Mouse (Mus musculus): ENCODE data around the gene Lyl1.

Gene Lyl1

GRCm38 (mm10) chr8:84742171-84743053 lies 41.2 kb downstream of the Lyl1 start:
- no peak for DNase-seq (ENCODE audit: low read depth, low spot score)

DNA sequence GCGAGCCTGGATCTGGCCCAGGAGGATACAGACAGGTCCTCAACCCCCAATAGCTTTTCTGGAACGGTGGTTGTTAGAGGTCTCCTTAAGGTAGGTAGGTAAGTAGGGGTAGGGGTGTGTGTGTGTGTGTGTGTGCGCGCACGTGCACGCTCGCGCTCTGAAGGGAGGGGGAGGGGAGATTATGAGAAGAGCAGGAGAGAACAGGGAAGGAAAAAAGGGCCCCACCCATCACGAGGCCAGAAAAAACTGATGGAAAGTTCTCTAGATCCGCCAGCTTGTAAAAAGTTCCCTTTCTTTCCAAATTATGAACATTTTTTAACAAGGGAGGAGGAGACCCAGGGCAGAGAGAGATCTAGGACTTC lies 41.8 kb downstream of the Lyl1 start:
- DNase-seq (ENCODE audit: low read depth, low spot score) = no peak

GRCm38 (mm10) chr8:84743517-84744420 lies 42.5 kb downstream of the Lyl1 start:
- DNase-seq (ENCODE audit: low read depth, low spot score) = no peak

DNA sequence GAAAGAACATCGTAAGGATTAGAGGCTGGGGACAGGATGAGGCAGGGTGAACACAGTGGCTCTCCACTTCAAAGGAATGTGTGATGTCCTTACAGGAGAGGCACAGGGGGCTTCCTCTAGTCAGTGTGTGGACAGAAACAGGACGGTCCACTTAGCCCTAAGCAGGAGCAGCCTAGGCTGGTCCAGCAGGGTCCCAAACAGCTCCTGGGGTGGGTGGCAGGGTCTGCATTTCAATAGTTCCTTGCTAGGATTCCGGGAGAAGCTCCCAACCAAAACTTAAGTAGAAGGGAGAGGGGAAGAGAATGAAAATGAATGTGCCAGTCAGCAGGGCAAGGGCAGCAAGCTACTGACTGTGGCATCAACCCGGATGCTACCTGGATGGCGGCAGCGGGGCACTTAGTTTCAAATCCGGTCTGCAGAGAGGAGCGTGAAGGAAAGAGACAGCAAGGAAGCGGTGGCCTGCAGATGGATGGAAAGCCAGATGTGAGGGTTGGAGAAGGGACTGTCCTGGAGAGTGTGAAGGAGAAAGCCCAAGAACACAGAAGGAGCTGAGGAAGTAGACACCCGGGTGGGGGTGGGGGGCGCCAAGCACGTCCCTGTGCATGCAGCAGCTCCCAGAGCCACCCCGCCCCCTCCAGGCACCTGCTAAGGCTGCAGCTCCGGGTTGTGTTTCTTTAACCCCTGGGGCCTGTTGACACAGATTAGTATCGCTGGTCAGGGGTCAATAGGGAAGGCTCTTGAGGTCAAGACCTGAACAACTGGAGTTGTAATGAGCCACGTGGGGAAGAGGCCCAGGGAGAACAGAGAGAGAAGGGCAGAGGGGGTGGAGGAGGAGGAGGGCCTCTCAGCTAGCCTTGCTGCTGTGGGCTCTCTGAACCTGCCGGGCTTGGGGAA lies 44.0 kb downstream of the Lyl1 start:
- DNase-seq (ENCODE audit: low read depth, low spot score) = no peak

GRCm38 (mm10) chr8:84749519-84749918 lies 48.3 kb downstream of the Lyl1 start:
- no peak for DNase-seq (ENCODE audit: low read depth, low spot score)

- DNase-seq (ENCODE audit: low read depth, low spot score) = no peak
Measured at GRCm38 (mm10) chr8:84752734-84753582, 51.7 kb downstream of the Lyl1 start.

All from retina, postnatal 7 days (tissue).